Mouse (Mus musculus): ENCODE data around the gene Olfr896-ps1.

The Olfr896-ps1 gene

DNA sequence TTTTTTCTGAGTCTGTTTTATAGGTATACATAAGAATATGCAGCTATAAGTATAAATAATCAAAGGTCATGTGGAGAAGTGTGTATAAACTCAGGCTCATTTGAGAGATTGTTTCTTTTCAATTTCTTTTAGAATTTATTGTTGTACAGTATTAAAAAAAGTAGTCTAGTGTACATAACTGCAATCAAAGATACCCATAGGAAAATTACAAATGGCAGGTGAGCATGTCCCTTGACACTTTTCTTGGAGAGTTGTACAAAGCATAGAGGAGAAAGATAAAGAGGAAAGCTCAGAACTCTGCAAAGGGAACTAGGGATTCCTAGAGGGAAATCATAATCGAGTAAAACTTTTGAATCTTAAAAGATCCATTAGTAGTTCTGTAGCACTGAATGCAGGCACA lies at the start of gene Olfr896-ps1:
Gene Olfr896-ps1, plus strand, starts transcription at position 301 of the 400 bp plus-strand sequence.
- no peak for DNase-seq

- no peak for DNase-seq
These were observed 38.4 kb upstream of the Olfr896-ps1 start, which contains the start of gene Olfr143 for GRCm38 (mm10) chr9:38252474-38252873. Gene Olfr143 (plus strand): TSS chr9:38252774.

DNA sequence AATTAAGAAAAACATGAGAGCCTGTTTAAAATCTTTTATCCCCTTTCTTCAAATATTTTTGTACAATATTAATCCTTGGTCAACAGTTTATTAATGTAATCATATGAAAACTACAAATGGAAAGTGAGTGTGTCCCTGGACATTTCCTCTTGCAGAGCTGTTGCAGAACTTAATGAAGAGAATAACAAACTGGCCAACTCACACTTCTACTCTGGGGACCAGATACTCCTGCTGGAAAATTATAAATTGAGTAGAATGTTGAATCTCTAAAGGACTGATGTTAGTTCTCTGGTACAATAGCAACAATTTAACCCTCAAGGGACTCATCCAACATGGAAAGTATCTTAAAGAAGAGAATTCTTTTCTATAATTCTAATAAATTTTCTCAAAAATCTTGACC lies 23.4 kb upstream of the Olfr896-ps1 start, which contains the start of gene Olfr895:
Gene Olfr895, plus strand, starts transcription at position 301 of the 400 bp plus-strand sequence.
- no peak for DNase-seq

DNA sequence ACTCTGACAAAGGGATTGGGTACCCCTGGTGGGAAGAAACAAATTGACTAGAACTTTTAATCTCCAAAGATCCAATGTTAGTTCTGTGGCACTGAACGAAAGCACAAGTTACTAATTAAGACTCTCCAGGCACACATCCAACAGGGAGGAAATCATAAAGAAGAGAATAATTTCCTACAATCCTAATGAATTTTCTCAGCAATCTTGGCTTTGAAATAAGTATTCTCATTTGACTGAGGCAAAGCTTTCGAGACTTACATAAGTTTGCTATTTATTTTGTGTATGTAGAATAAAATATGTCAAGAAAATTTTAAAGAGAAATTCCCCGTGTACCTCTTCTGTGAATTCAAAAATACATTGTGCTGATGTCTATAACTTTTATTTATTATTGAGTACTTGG lies 37.9 kb downstream of the Olfr896-ps1 start, which contains the start of gene Olfr25:
Gene Olfr25, plus strand, starts transcription at position 301 of the 400 bp plus-strand sequence.
- no peak for DNase-seq
